Mouse (Mus musculus) embryo, embryonic 10.5 days (tissue): ENCODE measurements around the gene Cyp2s1.
"Not testable (repeated sequence)": the region's sequence is repeated elsewhere in the genome, so short reads cannot be mapped to it uniquely, and the experiment has no call there.

Experiments
- DNase-seq: peaks from one replicate; pipeline ENCODE4 v3.0.0-alpha.2; 2015; ENCODE audit warnings: low spot score

Cyp2s1 gene

DNA sequence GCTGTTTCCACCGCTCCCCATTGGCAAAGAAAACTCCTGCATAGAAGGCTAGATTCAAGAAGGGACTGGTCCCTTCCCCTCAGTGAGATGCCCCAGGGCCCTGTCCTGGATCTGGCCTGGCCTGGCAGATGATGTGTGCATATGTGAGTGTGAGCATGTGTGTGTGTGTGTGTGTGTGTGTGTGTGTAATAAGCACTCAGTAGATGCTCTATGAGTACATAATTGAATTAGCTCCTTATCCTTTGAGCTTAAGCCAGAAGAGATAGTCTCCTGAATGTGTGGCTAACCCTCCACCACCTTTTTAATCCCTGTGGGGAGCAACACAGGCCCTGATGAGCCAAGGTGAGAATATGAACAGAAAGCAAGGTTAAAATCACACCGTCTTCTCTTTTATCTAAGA is 5.0 kb downstream of the Cyp2s1 start:
- no peak for DNase-seq

DNA sequence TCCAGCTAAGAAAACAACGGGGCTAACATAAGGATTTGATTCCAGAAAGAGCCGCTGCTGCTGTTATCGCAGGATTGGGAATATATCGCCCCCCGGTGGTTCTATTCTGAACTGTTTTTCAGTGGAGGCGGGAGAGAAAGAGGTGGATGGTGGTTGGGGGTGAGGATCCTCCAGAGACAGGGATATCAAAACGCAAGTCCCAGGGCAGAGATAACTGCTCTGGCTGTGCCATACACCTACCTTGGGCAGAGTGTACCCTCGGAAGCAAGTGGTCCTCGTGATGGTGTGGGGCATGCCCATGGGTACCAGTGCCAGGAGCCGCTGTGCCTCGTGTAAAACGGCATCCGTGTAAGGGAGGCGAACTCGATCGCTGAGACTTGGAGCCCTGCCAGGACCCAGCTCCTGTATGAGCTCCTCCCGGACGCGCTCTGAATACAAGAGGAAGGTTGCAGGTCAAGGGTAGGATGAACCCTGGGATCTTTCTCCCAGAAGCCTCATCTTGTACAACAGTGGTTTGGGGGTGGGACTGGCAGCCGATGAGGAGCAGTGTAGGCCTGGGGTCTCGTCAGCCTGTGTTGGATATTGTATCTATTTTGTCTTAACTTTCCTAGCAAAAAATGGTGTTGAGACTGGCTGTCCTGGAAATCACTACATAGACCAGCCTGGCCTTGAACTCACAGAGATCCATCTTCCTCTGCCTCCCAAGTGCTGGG is 10.9 kb downstream of the Cyp2s1 start:
- DNase-seq: peak; percentile 94

DNA sequence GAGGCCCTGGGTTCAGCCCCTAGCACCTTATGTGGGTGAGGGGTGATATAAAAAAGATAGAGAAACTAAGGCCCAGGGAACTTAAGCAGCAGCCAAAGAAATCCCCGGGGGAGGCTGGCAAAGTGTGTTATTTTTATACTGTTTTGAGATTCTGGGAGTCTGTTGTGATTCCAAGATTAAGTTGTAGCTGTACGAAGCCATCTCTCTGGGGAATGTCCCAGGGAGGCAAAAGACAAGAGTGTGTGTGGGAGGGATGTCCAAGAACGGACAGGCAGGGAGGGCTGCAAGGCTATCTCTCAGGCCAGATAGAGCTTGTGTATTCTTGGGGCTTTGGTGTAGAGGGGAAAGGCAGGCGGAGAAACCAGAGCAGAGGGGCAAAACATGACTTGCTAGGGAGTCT is 11.9 kb downstream of the Cyp2s1 start:
- DNase-seq: no peak

DNA sequence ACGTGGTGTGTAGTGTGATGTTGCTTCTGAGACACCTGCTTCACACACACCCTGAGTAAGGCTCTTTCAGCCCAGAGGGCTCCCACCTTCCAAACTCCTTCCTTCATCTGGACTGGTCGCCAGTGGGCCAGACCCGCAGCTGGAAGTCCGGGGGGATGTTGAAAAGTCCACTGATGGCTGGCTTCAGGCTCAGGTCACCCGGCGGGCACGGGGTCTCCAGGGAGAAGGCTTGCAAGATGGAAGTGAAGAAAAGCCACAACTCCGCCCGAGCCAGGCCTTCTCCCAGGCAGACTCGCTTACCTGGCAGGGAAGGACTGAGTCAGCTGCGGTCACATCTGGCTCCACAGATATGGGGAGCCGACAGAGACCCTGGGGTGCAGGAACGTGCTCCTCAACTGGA is 13.3 kb downstream of the Cyp2s1 start:
- DNase-seq: no peak

DNA sequence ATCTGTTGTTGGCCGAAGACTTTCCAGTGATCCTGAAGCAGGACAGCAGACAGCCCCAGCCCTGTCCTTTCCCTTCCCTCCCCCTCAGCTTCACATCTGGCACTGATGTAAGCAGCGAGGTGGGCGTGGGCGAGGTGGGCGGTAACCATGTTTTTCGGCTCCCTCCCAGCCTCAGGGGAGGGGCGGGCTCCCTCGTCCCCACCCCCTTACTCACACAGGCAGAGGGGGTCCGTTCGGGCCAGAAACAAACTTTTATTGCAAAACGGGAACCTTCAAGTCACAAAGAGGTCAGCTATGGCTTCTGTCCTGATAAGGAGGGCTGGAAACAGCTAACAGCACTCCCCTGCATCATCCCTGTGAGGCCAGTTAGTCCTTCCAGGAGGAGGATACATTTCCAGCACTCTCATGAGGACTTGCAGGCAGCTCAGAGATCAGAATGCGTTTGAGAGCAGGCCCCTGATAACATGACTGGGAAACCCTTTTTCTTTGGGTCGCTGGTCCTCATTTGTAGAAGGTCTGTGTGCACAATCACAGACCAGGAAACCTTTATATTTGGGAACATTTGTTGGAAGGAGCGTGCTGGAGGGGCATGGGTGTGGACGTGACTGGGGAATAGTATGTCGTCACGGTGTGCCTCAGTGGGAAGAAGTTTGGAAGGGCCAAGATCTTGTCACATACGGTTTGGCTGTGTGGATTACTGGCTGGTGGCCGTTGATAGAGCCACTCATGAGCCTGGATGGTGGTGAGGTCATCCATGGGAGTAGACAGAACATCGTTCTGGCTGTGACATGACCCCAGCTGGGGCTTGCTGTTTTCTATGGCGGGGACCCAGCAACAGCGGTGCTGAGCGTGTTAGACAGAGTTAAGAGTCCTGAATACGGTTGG is 14.2 kb downstream of the Cyp2s1 start:
- peak; percentile 80 for DNase-seq

DNA sequence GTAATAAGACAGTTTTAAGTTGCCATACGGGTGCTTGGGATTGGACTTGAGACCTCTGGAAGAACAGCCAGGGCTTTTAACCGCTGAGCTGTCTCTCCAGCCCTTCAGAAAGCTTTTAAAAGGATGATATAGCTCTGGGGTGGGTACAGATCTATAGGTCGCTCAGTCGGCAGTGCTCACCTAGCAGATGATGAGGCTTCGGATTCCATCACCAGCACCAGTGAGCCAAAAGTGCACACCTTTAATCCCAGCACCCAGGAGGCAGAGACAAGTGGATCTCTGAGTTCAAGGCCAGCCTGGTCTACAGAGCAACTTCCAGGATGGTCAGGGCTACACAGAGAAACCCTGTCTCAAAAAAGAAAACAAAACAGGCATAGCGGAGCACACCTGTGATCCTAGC is 15.7 kb downstream of the Cyp2s1 start:
- no peak for DNase-seq

DNA sequence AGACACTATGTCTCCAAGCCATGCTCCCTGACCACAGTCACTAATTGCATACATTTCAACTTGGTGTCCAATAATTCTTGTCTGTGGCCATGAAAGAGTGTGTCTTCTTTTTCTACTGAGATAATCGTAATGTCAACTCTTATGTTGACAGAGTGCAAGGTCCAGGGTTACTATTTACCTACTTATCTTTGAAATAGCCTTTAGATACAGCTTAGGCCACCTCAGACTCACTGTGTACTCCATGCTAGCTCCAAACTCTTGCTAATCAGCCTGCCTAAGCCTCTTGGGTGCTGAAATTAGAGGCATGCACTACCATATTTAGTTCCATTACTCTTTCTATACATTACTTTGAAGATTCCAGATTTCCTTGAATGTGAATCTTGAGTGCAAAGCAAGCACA is 17.3 kb downstream of the Cyp2s1 start:
- no peak for DNase-seq

DNA sequence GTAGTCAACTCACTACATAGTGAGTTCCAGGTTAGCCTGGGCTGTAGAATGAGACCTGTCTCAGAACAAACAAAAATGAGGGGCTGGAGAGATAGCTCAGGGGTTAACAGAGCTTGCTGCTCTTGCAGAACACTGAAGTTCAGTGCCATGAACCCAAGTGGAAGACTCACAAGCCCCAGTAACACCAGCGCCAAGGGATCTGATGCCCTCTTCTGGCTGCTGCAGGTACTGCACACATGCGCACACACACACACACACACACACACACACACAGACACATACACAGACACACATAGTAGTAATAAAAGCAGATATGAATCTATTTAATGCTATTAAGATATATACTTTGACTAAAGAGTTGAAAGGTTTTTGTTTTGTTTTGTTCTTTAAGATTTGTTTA is 18.2 kb downstream of the Cyp2s1 start:
- no peak for DNase-seq

DNA sequence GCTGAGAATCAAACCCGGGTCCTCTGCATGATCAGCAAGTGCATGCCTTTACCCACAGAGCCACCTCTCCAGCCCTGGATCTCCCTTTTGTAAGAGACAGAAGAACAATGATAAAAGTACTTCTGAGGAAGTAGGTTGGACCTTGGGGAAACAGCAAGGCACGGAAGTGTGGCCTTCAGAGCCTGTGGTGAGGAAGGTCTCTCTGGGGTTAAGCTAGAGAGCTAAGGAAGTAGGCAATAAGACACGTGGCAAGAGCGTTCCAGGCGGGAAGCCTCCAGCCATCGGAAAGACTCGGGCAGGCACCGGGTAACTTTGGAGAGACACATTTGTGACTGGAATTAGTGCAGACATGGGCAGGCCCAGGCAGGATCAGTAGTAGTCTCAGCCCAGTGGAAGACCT is 21.9 kb downstream of the Cyp2s1 start:
- DNase-seq: no peak

DNA sequence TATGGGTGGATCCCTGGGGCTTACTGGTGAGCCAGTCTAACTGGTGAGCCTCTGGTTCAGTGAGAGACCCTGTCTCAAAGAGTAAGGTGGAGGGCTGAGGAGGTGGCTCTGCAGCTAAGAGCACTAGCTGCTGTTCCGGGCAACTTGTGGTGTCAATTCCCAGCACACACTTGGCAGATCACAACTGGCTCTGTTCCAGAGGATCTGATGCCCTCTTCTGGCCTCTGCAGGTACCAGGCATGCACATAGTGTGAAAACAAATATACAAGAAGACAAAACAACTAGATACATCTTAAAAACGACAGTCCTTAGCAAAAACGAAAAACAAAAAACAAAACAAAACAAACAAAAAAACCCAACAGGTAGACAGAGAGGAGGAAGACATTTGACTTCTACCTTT is 23.0 kb downstream of the Cyp2s1 start:
- DNase-seq: no peak

DNA sequence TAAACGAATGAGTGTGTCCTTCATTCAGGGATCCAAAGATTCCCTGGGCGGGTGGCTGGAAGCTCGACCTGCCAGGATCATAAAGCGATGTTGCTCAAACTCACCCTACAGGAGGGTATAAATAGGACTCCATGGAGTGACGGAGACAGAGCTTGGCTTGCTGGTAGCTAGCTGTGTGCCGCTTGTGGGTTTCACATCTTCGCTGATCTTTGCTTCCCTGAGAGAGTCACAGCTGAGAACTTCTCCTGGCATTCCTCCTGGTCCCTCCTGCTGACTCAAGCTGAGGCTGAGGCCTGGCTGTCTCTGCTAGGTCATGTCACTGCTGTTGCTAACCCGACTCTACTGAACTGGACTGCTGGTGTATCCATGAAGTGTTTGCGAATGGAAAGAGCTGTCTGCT is 23.7 kb downstream of the Cyp2s1 start:
- not testable (repeated sequence) for DNase-seq

DNA sequence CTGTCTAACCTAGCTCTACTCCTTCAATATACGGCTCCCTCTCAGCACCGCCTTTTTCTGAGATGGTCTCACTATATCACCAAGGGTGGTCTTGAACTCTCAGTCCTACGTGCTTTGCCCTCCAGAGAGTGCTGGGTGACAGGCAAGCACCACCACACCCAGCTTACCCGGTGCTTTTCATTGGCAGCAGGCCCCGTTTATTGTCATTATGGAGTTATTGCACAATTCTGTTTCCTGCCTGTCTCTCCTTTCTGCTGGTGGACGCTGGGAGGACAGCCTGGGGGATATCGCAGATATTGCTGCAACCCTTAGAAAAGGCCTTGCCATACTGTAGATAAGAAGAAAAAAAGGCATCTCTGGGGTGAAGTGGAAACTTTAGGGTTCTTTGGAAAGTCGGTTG is 26.1 kb downstream of the Cyp2s1 start:
- no peak for DNase-seq

DNA sequence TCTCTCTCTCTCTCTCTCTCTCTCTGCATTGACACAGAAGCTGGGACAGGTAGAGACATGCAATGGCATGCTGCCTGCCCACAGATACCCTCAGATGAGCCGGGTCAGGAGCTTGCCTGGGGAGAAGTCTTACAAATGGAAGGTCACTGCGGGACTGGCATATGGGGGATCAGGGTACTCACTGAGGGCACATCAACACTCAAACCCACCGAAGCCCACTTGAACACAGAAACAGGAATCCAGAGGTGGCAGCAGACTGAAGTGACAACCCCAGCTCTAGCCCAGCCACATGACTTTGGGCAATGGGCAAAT is 27.6 kb downstream of the Cyp2s1 start:
- peak; percentile 15 for DNase-seq

DNA sequence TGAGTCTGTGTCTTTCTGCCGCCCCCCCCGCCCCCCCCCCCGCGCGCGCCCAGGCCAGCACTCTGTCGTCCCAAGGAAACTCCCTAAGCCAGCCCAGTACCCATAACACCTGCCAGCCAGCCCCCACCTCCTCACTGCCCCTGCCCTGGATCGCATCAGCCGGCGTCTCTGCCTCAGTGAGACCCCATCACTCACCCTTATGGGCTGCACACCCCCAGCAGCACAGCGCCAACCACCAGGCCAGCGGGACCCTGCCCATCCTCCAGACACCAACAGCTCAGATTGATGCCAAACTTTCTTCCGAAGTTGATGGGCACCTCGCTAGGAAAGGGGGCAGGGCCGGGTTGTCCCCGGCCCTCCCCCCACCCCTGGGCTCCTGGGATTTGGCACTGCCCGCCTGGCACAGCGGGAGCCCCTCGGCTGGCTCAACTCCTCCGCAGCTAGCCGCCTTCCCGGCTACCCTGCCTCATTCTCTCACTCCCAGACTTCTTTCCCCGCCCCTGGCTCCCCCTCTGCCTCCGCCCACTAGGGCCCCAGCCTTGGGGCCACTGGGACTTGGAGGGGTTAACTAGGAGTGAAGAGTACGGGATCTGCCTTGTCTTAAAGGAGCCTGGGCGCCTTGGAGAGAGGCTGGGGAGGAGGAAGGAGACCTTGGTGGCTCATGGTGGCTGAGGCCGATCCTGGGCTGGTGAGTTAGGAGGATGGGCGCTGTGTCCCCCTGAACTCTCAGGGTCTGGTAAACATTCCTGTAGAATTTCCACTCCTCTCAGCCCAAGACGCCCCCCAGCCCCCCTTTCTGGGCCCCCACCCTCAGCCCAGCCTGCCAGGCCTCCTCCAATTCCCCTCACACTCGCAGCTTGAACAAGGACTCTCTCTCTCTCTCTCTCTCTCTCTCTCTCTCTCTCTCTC is 28.2 kb downstream of the Cyp2s1 start, which contains the start of gene Axl:
Axl (minus strand) TSS at position 486 of the 909 bp plus-strand sequence.
- peak; percentile 84 for DNase-seq

DNA sequence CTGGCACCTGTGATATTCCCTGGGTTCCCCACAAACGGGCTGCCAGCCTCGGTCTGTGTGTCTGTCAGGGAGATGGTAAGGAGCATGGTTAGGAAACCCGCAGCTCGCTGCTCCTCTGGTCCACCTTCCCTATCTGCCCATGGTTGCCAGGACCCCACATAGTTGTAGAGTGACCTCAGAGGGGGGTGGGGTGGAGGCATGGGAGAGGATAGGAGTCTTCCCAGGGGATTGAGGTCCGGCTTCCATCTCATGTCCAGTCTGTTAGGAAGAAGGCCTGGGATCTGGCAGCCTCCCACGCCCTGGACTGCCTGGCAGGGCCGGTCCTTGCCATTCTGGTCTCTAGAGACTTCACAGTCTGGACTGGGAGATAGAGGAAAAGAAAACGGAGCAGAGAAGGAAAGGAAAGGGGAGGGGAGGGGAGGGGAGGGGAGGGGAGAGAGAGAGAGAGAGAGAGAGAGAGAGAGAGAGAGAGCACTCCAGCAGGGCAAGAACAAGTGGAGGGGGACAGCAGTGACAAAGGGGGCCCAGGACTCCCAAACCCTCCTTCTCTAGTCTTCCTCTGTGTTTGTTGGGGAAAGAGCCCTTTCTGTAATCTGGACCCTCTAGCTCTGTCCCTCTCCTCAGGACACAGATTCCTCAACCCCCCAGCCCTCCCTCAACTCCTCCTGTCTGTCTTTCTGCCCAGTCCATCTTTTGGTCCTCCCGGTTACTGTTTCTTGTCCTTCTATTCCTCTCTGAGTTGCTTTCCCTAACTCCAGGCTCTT is 29.1 kb downstream of the Cyp2s1 start:
- DNase-seq: peak; percentile 36

DNA sequence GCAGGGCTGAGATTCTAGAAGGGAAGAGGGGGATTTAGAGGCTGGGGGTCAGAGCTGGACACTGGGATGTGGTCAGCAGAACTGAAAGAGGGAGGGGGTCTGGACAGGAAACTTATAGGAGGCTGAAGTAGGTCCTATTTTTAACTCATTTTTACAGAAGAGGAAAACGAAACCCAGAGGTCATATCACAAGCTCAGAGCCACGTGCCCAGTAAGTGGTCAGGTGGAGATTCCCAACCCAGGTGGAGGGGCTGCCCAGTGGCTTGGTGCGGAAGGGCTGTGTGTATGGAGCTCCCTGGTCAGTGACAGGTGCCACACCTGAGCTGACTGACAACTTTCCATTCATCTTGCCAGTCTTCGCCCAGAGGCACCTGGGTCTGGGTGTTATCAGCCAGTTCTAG is 29.7 kb downstream of the Cyp2s1 start:
- no peak for DNase-seq

DNA sequence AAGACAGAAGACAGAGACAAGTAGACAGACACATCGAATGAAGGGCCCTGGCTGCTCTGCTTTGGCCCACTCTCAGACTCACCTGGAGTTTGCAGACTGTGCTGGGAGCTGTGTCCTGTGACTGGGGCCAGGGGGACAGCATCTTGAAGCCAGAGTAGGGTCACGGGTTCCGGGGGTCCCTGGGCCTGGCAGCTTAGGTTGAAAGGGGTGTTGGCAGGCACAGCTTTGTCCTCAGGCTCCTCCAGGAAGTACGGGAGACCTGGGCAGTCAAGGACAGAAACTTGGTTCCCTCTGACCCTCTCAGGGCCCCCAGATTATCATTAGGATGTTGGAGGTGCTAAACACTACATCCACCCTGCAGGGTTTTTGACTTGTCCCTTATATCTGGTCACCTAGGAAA is 31.0 kb downstream of the Cyp2s1 start:
- no peak for DNase-seq

DNA sequence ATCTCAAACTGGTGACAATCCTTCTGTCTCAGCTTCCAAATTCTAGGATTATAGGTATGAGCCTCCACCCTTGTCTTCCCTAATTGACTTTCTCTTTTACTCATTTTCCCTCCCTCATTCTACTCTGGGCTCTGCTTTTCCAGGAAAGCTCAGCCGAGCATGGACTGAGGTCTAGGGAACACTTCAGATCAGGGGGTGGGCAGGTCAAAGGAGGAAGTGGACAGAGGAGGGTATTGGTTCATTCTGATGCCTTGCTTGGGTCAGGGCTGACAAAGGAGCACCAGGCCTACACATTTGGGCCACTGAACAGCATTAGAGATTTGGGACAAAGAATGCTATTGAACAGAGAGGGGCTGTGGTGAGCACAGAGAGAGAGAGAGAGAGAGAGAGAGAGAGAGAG is 31.9 kb downstream of the Cyp2s1 start:
- DNase-seq: no peak

DNA sequence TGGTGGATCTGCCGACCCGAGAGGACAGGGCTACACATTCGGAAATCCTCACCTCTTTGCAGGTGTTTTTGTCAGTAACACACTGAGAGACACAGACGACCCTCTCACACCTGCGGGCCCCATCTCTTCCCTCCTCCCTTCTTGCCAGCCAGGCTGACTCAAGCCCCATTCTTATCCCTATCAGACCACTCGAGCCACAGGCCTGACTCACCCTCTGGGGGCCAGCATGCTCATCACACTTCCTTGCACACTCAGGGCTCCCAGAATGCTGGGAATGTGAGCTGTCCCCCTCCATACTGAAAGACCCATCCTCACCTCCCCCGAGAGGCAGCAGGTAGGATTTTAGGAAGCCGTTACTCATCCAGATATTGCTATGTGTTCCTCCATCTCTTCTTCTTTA is 33.0 kb downstream of the Cyp2s1 start:
- no peak for DNase-seq

DNA sequence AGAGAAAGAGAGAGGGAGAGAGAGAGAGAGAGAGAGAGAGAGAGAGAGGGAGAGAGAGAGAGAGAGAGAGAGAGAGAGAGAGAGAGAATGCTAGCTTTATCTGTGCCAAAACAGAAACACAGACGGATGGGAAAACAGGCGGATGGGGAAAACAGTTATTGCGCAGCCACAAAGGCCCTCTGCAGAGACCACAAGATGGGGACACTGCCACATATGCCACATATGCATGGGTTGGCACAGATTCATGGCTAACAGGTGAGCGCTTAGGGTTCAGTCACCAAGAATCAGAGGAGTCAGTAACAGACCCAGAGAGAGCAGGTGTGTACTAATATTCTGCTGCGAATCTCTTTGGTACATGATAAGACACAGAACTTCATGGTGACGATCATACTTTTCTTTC is 34.0 kb downstream of the Cyp2s1 start:
- no peak for DNase-seq

DNA sequence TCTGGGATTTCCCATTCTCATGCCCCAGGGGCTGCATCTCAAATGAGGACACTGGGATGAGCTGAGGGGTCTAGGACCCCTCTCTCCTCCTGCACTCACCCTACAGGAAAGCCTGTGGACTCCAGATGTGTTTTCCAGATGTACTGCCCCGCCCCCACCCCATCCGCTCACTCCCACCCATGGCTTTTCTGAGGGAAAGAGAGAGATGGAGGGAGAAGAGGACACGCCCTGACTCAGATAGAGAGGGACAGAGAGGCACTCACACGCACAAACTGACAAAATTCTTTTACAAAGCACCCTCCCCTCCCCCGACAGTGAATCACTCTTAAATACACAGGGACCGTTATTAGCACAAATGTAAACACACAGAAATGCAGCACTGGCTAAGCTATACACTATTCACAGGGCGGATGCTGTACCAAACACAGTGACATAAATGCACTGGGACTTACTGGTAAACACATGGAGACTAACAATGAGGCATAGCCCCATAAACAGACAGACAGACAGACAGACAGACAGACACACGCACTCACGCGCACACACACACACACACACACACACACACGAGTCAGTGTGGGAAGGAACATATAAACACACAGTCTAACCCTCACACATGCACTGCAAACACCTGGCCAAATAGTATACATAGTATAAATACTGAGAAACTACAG is 34.6 kb downstream of the Cyp2s1 start:
- peak; percentile 43 for DNase-seq
